Mouse (Mus musculus): ENCODE results near the gene Stt3b. TPM values are rescaled to one million over a fixed set of nuclear protein-coding genes. Genes with fewer than 3 reads are reported as not detected.

Gene Stt3b
- total RNA-seq, 2 experiments from 2014 or later, result 64.8 to 69.5 TPM

- DNase-seq, result no peak
Measured at GRCm38 (mm10) chr9:115214572-115215571, 95.3 kb downstream of the Stt3b start.

GRCm38 (mm10) chr9:115213755-115214264, 96.4 kb downstream of the Stt3b start:
- DNase-seq, result no peak

- DNase-seq, result no peak
Measured at GRCm38 (mm10) chr9:115210535-115210934, 99.7 kb downstream of the Stt3b start.

GRCm38 (mm10) chr9:115209737-115210136, 100.5 kb downstream of the Stt3b start:
- DNase-seq, result no peak

- DNase-seq, result no peak
Measured at GRCm38 (mm10) chr9:115206219-115206618, 104.0 kb downstream of the Stt3b start.

GRCm38 (mm10) chr9:115205491-115205890, 104.7 kb downstream of the Stt3b start:
- no peak for DNase-seq

GRCm38 (mm10) chr9:115203136-115203535, 107.1 kb downstream of the Stt3b start:
- no peak for DNase-seq

- no peak for DNase-seq
Measured at GRCm38 (mm10) chr9:115201264-115201663, 109.0 kb downstream of the Stt3b start.

GRCm38 (mm10) chr9:115200166-115200862, 109.9 kb downstream of the Stt3b start:
- no peak for DNase-seq

- no peak for DNase-seq
Measured at GRCm38 (mm10) chr9:115197082-115197481, 113.1 kb downstream of the Stt3b start.

- DNase-seq, result no peak
Measured at GRCm38 (mm10) chr9:115192890-115193289, 117.3 kb downstream of the Stt3b start.
